Mouse (Mus musculus): ENCODE results near the gene Polr2e. TPM values are rescaled to one million over a fixed set of nuclear protein-coding genes. Genes with fewer than 3 reads are reported as not detected.

Polr2e gene
- total RNA-seq, 2 experiments from 2014 or later: 103 to 112 TPM

DNA sequence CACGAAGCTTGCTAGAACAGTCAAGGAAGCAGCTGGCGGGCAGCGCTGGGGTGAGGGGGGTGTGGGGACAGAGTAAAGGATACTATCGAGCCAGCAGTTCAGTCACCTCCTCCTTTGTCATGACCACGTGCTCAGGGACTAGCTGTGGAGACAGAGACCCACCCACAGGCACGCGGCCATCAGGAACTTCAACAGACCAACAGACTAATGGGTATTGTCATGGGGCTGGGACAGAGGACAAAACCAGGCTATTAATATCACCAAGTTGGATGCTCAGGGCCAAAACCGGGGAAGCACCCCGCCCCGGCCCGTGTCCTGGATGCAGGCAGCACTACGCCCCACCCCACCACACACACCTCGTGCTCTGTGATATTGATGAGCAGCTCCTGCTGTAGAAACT lies 2.8 kb downstream of the Polr2e start:
- DNase-seq (ENCODE audit: low spot score in 2 of 2): no peak

DNA sequence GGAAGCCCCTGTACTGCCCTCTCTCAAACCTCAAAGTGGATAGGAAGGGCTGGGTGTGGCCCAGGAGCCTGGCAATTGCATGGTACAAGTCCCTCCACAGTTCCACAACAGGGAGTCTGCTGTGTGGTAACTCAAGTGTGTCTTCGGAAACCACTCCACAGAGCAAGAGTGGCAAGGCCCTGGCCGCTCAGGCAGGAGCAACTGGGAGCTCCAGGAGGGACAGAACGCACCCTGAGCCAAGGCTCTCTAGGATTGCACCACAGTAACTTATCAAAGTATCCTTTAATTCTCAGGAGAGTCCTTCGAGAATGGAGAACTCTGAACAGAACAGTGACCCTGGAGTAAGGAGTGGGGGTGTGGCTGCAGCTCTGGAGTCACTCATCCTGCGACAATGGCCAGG lies 3.9 kb downstream of the Polr2e start:
- no peak for DNase-seq (ENCODE audit: low spot score in 2 of 2)

- DNase-seq (ENCODE audit: low spot score in 2 of 2): no peak
Measured at GRCm38 (mm10) chr10:80035148-80035547, 4.4 kb downstream of the Polr2e start.

- no peak for DNase-seq (ENCODE audit: low spot score in 2 of 2)
Measured at GRCm38 (mm10) chr10:80033511-80034391, 5.8 kb downstream of the Polr2e start.

DNA sequence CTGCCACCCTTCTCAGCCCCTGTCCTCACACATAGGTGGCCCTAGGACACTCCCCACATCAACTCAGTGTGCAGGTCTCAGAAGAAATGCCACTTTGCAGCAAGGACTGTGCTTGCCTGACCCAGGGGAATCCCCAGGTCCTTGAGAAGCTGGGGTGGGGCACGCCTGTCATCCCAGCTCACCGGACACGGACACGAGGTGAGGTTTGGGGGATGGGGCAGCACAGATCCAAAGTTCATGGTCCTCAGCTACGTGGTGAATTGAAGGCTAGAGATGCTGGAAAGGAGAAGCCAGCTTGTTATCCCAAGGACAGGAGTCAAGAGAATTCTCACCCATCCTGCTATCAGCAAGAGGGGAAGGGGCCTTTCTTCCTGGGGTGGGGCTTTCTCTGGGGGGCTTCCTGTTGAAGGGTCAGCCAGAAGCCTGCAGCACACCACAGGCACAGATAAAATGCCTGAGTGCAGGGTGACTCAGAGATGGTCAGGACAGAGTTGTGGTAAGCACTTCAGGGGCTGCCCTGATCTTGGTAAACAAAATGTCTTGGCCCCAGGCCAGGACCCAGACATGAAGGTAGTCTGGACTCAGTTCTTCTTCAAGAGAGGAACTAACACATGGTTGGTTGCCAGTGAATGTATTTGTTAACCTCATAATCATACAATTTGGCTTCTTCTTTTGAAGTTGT lies 6.7 kb downstream of the Polr2e start:
- DNase-seq (ENCODE audit: low spot score in 2 of 2): no peak

GRCm38 (mm10) chr10:80030736-80031135 lies 8.9 kb downstream of the Polr2e start:
- DNase-seq (ENCODE audit: low spot score in 2 of 2): no peak

GRCm38 (mm10) chr10:80030191-80030590 lies 9.4 kb downstream of the Polr2e start:
- DNase-seq (ENCODE audit: low spot score in 2 of 2): no peak

DNA sequence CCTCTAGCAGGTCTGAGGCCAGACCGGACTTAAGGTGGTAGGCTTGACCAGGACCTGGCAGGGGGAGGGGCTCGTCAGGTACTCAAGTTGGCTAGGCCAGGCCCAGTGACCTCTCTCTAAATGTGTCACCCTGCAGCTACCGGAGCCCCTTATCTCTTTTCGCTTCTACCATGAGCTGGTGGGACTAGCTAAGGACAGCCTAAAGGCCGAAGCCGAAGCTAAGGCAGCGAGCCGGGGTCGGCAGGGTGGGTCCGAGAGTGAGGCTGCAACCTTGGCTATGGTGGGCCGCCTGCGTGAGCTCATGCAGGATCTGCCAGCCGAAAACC lies 11.1 kb downstream of the Polr2e start:
- no peak for DNase-seq (ENCODE audit: low spot score in 2 of 2)

DNA sequence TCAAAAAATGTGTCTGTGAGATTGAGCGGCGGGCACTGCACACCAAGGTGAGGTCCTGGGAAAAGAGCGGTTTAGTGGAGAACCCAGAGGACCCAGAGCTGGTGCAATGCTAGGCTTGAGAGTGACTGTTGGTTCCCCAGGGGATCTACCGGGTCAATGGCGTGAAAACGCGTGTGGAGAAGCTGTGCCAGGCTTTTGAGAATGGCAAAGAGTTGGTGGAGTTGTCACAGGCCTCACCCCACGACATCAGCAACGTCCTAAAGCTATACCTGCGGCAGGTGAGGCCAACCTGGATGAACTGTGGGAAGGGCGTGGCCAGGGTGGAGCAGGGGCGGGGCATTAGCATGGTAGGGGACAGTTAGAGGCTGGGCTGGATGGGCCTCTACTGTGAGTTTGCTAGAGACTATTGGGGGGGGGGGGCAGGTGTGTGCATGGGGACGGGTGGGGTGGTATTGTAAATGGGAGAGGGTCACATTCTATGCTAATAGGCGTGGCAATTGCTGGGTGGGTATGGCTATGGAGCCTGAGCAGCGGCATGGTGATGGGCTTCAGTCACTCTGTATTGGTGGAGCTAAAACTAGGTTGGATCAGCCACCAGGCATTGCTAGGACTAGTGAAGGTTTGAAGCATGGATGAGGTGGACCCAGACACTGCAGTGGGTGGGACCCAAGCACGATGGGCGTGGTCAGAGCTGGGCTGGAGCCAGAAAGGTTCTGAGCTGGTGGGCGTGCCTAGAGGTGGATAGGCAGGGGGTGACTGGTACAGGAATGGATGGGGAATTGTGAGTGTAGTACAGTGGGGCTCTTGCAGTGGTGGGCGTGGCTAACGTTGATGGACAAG lies 11.7 kb downstream of the Polr2e start:
- no peak for DNase-seq (ENCODE audit: low spot score in 2 of 2)

DNA sequence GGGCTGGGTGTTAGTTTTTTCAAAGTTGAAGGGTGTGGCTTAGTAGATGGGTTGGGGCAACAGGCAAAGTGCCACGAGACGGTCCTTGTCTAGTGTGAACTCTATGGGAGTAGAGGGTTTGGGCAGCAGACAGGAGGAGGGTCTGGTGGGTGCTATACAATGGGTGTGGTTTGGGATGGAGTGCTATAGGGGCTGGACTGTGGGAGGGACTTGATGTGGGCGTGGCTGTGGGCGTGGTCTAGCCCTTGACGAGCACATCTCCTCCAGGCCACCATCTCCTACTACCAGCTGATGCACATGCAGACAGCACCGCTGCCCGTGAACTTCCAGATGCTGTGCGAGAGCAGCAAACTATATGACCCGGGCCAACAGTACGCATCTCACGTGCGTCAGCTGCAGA lies 13.7 kb downstream of the Polr2e start:
- no peak for DNase-seq (ENCODE audit: low spot score in 2 of 2)

- no peak for DNase-seq (ENCODE audit: low spot score in 2 of 2)
Measured at GRCm38 (mm10) chr10:80025463-80025862, 14.1 kb downstream of the Polr2e start.

DNA sequence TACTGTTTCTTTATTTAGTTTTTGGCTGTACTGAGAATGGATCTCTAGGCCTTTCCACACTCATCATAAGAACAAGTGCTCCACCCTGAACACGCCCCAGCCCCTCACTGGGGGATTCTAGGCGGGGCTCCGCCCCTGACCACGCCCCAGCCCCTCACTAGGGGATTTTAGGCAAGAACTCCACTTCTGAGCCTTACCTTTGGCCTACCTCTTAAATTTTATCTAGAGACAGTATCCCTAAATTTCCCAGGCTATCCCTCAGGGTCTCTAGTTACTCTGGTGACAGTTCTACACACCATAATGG lies 14.6 kb downstream of the Polr2e start:
- no peak for DNase-seq (ENCODE audit: low spot score in 2 of 2)

- no peak for DNase-seq (ENCODE audit: low spot score in 2 of 2)
Measured at GRCm38 (mm10) chr10:80024229-80025043, 15.2 kb downstream of the Polr2e start.

DNA sequence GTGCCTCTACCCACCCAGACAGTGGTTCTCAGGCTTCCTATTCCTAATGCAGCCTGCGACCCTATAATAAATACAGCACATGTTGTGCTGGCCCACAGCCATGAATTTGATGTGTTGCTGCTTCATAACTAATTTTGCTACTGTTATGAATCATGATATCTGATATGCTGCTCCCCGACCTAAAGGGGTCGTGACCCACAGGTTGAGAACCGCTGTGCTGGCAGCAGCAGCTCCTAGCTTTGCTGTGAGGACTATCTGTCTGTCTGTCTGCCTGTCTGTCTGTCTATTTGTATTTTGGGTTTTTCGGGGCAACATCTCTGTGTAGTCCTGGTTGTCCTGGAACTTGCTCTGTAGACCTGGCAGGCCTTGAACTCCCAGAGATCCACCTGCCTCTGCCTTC lies 15.8 kb downstream of the Polr2e start:
- no peak for DNase-seq (ENCODE audit: low spot score in 2 of 2)

DNA sequence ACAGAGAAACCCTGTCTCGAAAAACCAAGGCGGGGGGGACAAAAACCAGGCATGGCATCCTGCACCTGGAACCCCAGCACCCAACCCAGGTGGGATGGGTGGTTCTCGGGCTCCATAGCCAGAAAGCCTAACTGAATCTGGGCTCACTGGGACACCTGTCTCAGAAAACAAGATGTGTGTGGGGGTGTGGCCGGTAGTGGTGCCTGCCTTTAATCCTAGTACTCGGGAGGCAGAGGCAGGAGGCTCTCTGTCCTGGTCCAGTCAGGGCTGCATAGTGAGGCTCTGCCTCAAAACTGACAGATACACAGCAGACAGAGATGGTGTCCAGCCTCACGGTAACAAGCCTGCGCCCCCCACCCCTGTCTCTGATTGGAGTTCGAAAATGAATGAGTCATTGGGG lies 16.8 kb downstream of the Polr2e start:
- no peak for DNase-seq (ENCODE audit: low spot score in 2 of 2)

DNA sequence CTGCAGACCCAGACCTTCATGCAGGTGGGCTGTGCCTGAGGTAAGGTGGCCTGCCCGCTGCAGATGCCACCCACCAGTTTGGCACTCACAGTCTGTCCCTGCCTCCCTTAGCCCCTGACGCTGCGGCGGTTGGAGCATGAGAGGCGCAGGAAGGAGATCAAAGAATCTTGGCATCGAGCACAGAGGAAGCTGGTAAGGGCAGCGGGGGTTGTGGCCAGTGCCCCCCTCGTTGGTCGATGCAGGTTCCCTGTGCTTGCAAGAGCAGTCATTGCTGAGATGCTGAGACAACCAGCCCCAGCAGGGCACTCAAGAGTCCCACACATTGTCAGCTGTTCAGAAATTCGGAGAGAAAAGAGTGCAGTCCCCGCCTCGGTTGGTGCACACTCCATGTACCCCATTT lies 17.4 kb downstream of the Polr2e start:
- DNase-seq (ENCODE audit: low spot score in 2 of 2): no peak

GRCm38 (mm10) chr10:80021320-80021641 lies 18.3 kb downstream of the Polr2e start:
- no peak for DNase-seq (ENCODE audit: low spot score in 2 of 2)

- DNase-seq (ENCODE audit: low spot score in 2 of 2): no peak
Measured at GRCm38 (mm10) chr10:80020603-80021319, 18.8 kb downstream of the Polr2e start.

DNA sequence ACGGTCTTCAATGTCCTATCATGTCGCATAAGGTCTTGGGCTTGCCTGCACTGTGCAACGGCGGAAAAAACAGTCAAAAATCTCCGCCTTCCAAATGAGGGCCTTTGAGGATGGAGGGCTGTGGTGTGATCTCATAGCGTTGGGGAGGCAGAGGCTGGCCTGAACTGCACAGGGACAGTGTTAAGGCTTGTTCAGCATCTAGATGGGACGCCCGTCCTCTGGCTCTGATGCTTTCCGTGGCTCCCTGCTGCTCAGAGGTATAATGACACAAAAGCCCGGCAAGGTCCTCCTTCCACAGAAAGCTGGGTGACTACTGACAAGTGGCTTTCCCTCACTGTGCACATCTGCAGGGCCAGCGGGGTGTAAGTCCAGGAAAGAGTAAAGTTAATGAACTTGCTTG lies 19.4 kb downstream of the Polr2e start:
- no peak for DNase-seq (ENCODE audit: low spot score in 2 of 2)

DNA sequence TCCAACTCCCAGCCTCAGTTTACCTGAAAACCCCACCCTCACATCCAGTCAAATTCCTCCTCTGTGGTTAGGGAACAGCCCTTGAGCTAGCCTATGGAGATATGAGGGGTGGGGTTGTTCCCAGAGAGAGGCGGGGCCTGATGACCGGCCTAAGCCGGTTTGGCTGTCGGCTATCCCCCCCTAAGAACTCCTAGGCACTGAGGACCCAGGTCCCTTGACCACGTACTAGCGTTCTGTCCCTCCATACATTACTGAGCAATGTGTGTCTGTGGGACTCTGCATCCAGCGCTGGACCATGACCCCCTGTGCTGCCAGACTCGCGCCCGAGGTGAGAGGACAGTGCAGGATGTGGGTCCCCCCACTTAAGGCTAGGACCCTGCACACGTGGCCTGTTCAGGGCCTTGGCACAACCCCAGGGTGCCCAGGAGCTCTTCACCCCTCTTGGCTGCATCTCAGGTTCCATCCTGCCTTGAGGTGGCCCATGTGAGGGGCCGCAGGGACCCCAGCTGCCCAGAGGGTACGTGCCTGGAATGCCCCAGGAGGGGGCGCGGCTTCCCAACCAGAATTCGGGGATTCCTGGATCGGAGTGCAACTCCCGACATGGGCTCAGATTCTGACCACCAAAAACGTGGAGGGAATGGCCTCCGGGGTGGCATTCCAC lies 20.0 kb downstream of the Polr2e start:
- no peak for DNase-seq (ENCODE audit: low spot score in 2 of 2)

Data from adrenal gland, postnatal 4 days (tissue).